ENCODE assay signal across 12 mouse cellular contexts in genomic region chr11:85706630-85707029, GRCm38 (mm10).
DNase-seq lines count a peak whose midpoint lies in the region; ATAC-seq and TF ChIP-seq lines count a peak whose summit lies in the region.
"Had no signal": no experiment of that assay in that cellular context is flagged by ENCODE, and none has a peak within 500 bp of the region (broad histone marks: within the 10 kb centered on the region; RNA-seq: fewer than 3 reads in every experiment).

No protein-coding gene starts in this region.

- H3K9ac ChIP-seq in CH12.LX (ENCODE audit: insufficient read depth, low read depth) = no peak overlapping the region
- H3K9ac ChIP-seq: neural tube, embryonic 12.5 days had no signal

- WGBS in kidney, adult 2 months = 49% methylated on average over 1 of the region's 1 CpGs

- H3K27ac ChIP-seq in kidney, adult 2 months (ENCODE audit: insufficient read depth, low read depth, low read length) = no peak overlapping the region
- H3K27ac ChIP-seq in CH12.LX (ENCODE audit: insufficient read depth, low read depth) = no peak overlapping the region
- H3K27ac ChIP-seq: neural tube, embryonic 12.5 days had no signal

- no peaks in the 10 kb centered on the region for H3K36me3 ChIP-seq in kidney, adult 2 months (ENCODE audit: control insufficient read depth, insufficient read depth, low read length)
- H3K36me3 ChIP-seq in CH12.LX (replicated peaks in 1 of 2; ENCODE audit: control insufficient read depth in 1 of 2, insufficient read depth in 1 of 2, low read length in 1 of 2) = no peaks in the 10 kb centered on the region
- H3K36me3 ChIP-seq: neural tube, embryonic 12.5 days had no signal

- TF ChIP-seq RAD21 in CH12.LX (IDR thresholded peaks at IDR 0.05; ENCODE audit: low read depth, low read length) = peak; percentile 51

- no peaks in the 10 kb centered on the region for H3K27me3 ChIP-seq in kidney, adult 2 months (replicated peaks; ENCODE audit: control insufficient read depth, insufficient read depth, low read length)
- no peaks in the 10 kb centered on the region for H3K27me3 ChIP-seq in CH12.LX (replicated peaks)
- H3K27me3 ChIP-seq: neural tube, embryonic 12.5 days had no signal

- dilution Hi-C loops in CH12.LX (cut with MboI; ENCODE audit: extremely low pct_ligation_motif_present, extremely low pct_unique_long_range_greater_than_20kb, low sequenced_read_pairs) = no loop called here

- no peak overlapping the region for H3K4me3 ChIP-seq in kidney, adult 2 months (ENCODE audit: insufficient read depth, low read depth, low read length)
- no peak overlapping the region for H3K4me3 ChIP-seq in CH12.LX (replicated peaks in 1 of 3; ENCODE audit: low read depth in 2 of 3, low read length in 2 of 3, poor library complexity in 1 of 3)
- H3K4me3 ChIP-seq: neural tube, embryonic 12.5 days had no signal

- no peaks in the 10 kb centered on the region for H3K9me3 ChIP-seq in CH12.LX (replicated peaks; ENCODE audit: low read length)
- H3K9me3 ChIP-seq: neural tube, embryonic 12.5 days had no signal

- in situ Hi-C loops in CH12.LX (cut with MboI; ENCODE audit: low pct_ligation_motif_present, low pct_unique_long_range_greater_than_20kb, low sequenced_read_pairs) = no loop called here

- TF ChIP-seq EP300 in CH12.LX (IDR thresholded peaks at IDR 0.05; ENCODE audit: low read length) = no peak

- ATAC-seq in activated CD4-positive, CD25-positive, alpha-beta regulatory T cell, adult 4 months = no peak

- no peaks in the 10 kb centered on the region for H3K79me2 ChIP-seq in CH12.LX (replicated peaks; ENCODE audit: control insufficient read depth, extremely low read depth, insufficient read depth, poor library complexity, severe bottlenecking)

- DNase-seq in kidney, adult 2 months = no peak
- no peak for DNase-seq in kidney, adult 18-20 months
- DNase-seq in 3T3-L1 (ENCODE audit: low read depth, low spot score) (peak; percentile 15), CH12.LX (ENCODE audit: extremely low read depth) (peak; percentile 27), MN1 (ENCODE audit: low spot score) (no peak)
- no peak for DNase-seq in brain, embryonic 14.5 days (ENCODE audit: low read depth)
- DNase-seq: cerebellum, adult 18-20 months; heart, postnatal 4 days; kidney, postnatal 10 days; right cerebral cortex, postnatal 25 days had no signal

- TF ChIP-seq POLR2A in kidney, adult 2 months (IDR thresholded peaks at IDR 0.05; ENCODE audit: low read depth, low read length) = no peak
- no peak for TF ChIP-seq POLR2A in CH12.LX (IDR thresholded peaks at IDR 0.05; ENCODE audit: low read depth, low read length)
- TF ChIP-seq POLR2A in brain, embryonic 14.5 days (IDR thresholded peaks at IDR 0.05; ENCODE audit: borderline replicate concordance, extremely low read depth, insufficient read depth, insufficient read length, poor library complexity, severe bottlenecking) = no peak

- TF ChIP-seq CTCF in kidney, adult 2 months (conservative IDR thresholded peaks at IDR 0.05; ENCODE audit: insufficient read depth, insufficient read length, low read depth, low read length) = peak; percentile 51
- peak; percentile 36 to 61; a peak in 2 of 4 replicates for TF ChIP-seq CTCF in CH12.LX (conservative IDR thresholded peaks at IDR 0.05 in 1 of 2, IDR thresholded peaks at IDR 0.05 in 1 of 2; ENCODE audit: low read depth in 2 of 2, low read length in 2 of 2)
- 0 out of 2 replicates have a peak, but pooled peaks have one; percentile 12 for TF ChIP-seq CTCF in brain, embryonic 14.5 days (IDR thresholded peaks at IDR 0.05; ENCODE audit: borderline replicate concordance, extremely low read depth, insufficient read depth, insufficient read length)

- no peak overlapping the region for H3K4me2 ChIP-seq in CH12.LX (ENCODE audit: insufficient read depth, low read depth, poor library complexity, severe bottlenecking)
- H3K4me2 ChIP-seq: neural tube, embryonic 12.5 days had no signal

- no peaks in the 10 kb centered on the region for H3K4me1 ChIP-seq in kidney, adult 2 months (ENCODE audit: control insufficient read depth, insufficient read depth, low read length)
- 0 out of 4 replicates have a peak, but pooled peaks cover 0 to under 1% of the 10 kb centered on the region in 2 experiments for H3K4me1 ChIP-seq in CH12.LX (ENCODE audit: control insufficient read depth in 1 of 2, insufficient read depth in 2 of 2)

TF ChIP-seq in CH12.LX, 34 proteins besides CTCF, POLR2A, EP300 and RAD21:
- TF ChIP-seq ZMIZ1 (IDR thresholded peaks at IDR 0.05; ENCODE audit: low read depth, low read length) (no peak), ETS1 (conservative IDR thresholded peaks at IDR 0.05; ENCODE audit: low read depth, low read length) (no peak), SMC3 (IDR thresholded peaks at IDR 0.05; ENCODE audit: low read depth, low read length) (peak; percentile 33), TBP (conservative IDR thresholded peaks at IDR 0.05; ENCODE audit: low read depth, low read length) (no peak), ZNF384 (IDR thresholded peaks at IDR 0.05; ENCODE audit: low read depth, low read length) (peak; percentile 75), POLR2AphosphoS2 (IDR thresholded peaks at IDR 0.05; ENCODE audit: low read depth, low read length) (no peak), CHD2 (IDR thresholded peaks at IDR 0.05; ENCODE audit: low read length) (no peak), MAFK (IDR thresholded peaks at IDR 0.05; ENCODE audit: insufficient replicate concordance, low read length) (no peak)

Comparison
In these comparisons a context has a peak if more than half of its experiments do, and no peak if none do; other contexts are left out.
1. DNase-seq: peak in 3T3-L1 (single experiment) and CH12.LX (single experiment); none in kidney, adult 2 months (single experiment), kidney, adult 18-20 months (single experiment), brain, embryonic 14.5 days (single experiment) and MN1 (single experiment).
2. Peak in every context shown above with its lines, with median percentiles within 50 percentile points of each other: CTCF ChIP-seq.